Mouse (Mus musculus): ENCODE results near the gene Wdr17.

- TF ChIP-seq CTCF (IDR thresholded peaks at IDR 0.05; ENCODE audit: borderline replicate concordance, insufficient read depth, low read length) (no peak), POLR2A (IDR thresholded peaks at IDR 0.05; ENCODE audit: low read depth, low read length) (no peak)
These were observed 424 bp downstream of the Wdr17 start for GRCm38 (mm10) chr8:54886560-54886959.
